Mouse (Mus musculus) cerebellum, adult 2 months (tissue): ENCODE measurements around the gene Olfr220. TPM values are rescaled to one million over a fixed set of nuclear protein-coding genes. Genes with fewer than 3 reads are reported as not detected.

Experiments used
- DNase-seq, 2 experiments: peaks; one replicate each; pipeline ENCODE4 v3.0.0; 2021
- H3K27ac ChIP-seq: fragments of 200-500 bp; 2 replicates; pipeline ENCODE4 v1.5.1; 2012; ENCODE audit warnings: low read length, control low read depth, inconsistent platforms; ENCODE audit not compliant: insufficient read depth
- H3K27me3 ChIP-seq: fragments of 200-500 bp; 2 replicates; pipeline ENCODE4 v1.6.1; 2012; ENCODE audit warnings: inconsistent platforms, mild to moderate bottlenecking, low read length, moderate library complexity; ENCODE audit not compliant: control insufficient read depth, insufficient read depth
- H3K4me1 ChIP-seq: fragments of 200-500 bp; 2 replicates; pipeline ENCODE4 v1.6.1; 2011; ENCODE audit warnings: low read length; ENCODE audit not compliant: control insufficient read depth, insufficient read depth
- H3K4me3 ChIP-seq: fragments of 200-500 bp; replicated peaks from 2 replicates; pipeline ENCODE3; 2011; ENCODE audit warnings: mild to moderate bottlenecking, low read depth, low read length, control low read depth; ENCODE audit not compliant: insufficient read depth
- CTCF ChIP-seq: fragments of 200-500 bp; IDR thresholded peaks from 2 replicates; pipeline ENCODE4 v1.5.1; 2011; ENCODE audit warnings: low read depth, mild to moderate bottlenecking, control low read depth, low read length, moderate library complexity, borderline replicate concordance; ENCODE audit not compliant: insufficient read depth
- POLR2A ChIP-seq: fragments of 200-500 bp; IDR thresholded peaks from 2 replicates; pipeline ENCODE4 v1.6.1; 2011; ENCODE audit warnings: low read length, control low read depth, borderline replicate concordance; ENCODE audit not compliant: insufficient read depth
- WGBS: fragments of 180-500 bp; shearing (Covaris S2); methylation state at CpG from one replicate; pipeline ENCODE4 v1.1.7; 2018; 5-methylcytosine and 5-hydroxymethylcytosine counted together
- polyA plus RNA-seq: library from polyadenylated mRNA; depleted of rRNA; stranded (reverse); fragments of >200 nt; gene quantifications from 2 replicates; pipeline ENCODE4 v1.2.3, GENCODE M21; 2012; rRNA removed

The Olfr220 gene
- polyA plus RNA-seq: not detected in 2 replicates

DNA sequence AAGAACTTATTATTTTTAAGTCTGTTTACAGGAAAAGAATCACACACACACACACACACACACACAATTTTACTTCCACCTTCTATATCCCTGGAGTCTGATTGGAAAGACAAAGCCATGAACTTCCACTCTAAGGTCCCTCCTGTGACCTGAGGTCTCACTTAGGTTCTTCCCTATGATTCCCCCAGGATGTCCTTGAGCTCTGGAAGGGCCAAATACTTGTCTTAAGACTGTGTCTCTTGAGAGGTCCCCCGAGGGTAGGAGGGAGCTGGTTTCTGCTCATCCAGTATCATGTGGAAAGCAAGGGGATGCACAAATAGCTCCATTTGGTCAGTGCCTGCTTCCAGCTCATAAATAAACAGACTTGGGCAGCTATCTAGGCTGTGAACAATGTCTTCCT, at the start of gene Olfr220:
Olfr220 (plus strand) TSS at position 301 of the 400 bp plus-strand sequence.
- no peak for DNase-seq
- WGBS: 61% methylated on average over 1 of the region's 1 CpGs
- H3K4me1 ChIP-seq: no peaks in the 10 kb centered on the region
- no peaks in the 10 kb centered on the region for H3K27me3 ChIP-seq
- no peak within 1 kb of the TSS for H3K4me3 ChIP-seq
- H3K27ac ChIP-seq: no peak within 1 kb of the TSS
- no peak for TF ChIP-seq POLR2A
- no peak for TF ChIP-seq CTCF

DNA sequence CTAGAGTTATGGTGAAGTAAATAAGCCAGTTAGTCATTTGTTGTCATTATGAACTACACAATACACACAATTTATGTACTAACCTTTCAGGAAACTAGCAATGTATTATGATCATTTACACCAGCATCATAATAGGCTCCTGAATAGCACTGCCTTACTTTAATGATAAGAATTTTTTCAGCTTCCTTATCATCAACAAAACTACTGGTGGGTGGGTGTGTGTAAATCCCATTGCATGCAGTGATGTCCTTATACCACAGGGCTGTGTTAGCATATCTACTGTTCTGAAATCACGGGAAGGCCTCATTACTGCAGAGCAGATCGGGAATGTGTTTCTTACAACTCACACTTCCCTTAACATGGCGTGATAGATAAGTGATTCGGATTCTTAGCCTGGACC, 18.9 kb upstream of the Olfr220 start:
- TF ChIP-seq POLR2A: no peak
- TF ChIP-seq CTCF: no peak
- no peak for DNase-seq
- Histone ChIP-seq H3K27ac (no peak overlapping the region), H3K27me3 (no peaks in the 10 kb centered on the region), H3K4me3 (no peak overlapping the region), H3K4me1 (no peaks in the 10 kb centered on the region)
- 97% methylated on average over 4 of the region's 4 CpGs for WGBS

DNA sequence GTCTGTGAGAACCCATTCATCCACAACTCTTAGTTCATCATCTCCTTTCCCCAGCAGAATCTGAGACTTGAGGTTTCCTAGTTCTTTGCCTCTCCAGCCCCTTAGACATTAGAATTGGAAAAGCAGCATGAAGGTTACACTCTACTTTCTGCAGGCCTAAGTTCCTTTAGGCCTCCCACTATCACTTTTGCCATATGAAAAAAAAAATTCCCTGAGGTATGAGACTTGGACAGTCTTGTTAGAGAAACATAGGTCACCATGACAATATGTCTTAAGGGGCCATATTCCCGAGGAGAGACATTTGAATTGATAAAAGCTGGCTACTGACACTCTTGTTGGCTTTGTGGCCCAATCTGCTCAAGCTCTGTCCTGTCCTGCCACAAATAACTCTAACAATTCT, 18.1 kb upstream of the Olfr220 start, which contains the start of gene Olfr414:
Olfr414 (plus strand) TSS at position 301 of the 400 bp plus-strand sequence.
- H3K27me3 ChIP-seq: no peaks in the 10 kb centered on the region
- no peak for DNase-seq
- TF ChIP-seq CTCF: no peak
- no peaks in the 10 kb centered on the region for H3K4me1 ChIP-seq
- no peak within 1 kb of the TSS for H3K4me3 ChIP-seq
- H3K27ac ChIP-seq: no peak within 1 kb of the TSS
- WGBS: 33% methylated on average over 1 of the region's 1 CpGs

DNA sequence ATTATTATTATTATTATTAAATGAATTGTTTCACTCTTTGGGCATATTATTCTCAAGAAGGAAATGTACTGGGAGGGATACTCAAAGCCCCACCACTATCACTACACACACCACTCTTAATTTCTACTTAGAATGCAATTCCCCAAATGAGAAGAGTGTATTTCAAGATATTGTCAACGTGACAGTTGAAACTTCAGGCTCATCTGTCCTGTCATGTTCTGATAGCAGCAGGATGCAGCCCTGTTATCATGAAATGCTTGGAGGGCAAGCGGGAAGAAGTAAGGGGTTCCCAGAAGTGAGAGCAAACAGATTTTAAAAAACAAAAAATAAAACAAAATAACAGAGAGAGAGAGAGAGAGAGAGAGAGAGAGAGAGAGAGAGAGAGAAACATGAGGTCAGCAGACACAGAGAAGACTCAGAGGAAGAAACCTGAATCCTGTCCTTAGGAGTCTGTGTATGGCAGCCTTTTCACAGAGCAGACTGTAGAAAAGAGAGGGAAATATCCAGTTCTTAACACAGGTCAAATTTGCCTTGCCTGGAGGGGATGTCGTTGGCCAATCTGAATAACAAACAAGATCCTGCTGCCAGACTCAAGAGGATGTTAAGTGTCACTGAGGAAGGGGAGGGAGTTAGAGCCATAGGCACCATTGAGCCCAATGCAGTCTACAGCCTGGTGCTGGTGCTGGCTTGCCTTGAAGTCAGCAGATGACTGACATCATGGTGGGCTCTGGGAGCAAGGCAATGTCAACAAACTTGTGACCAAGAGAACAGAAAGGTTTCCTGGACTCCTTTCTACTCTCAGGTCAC, 15.5 kb upstream of the Olfr220 start:
- H3K27me3 ChIP-seq: no peaks in the 10 kb centered on the region
- no peak overlapping the region for H3K27ac ChIP-seq
- no peak for DNase-seq
- no peak for TF ChIP-seq POLR2A
- no peak for TF ChIP-seq CTCF
- no peaks in the 10 kb centered on the region for H3K4me1 ChIP-seq
- 61% methylated on average over 3 of the region's 3 CpGs for WGBS
- no peak overlapping the region for H3K4me3 ChIP-seq

DNA sequence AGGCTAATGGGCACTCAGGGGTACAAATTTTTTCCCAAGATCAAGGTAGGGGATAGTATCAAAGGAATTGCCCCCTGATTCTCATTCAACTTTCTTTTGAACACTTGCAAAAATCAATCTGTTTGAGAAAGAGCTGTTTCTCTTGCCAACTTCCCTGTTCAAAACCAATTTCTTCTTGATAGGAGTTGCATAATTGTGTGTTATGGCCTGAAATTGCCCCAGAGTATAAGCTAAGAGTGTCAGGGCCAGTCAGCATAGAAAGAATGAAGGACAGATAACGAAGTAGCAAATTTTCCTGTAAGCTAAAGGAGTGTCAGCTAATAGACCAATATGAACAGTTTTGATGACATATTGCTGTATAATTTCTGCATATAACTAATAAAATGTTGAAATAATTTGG, 14.5 kb upstream of the Olfr220 start:
- no peaks in the 10 kb centered on the region for H3K27me3 ChIP-seq
- no peak for DNase-seq
- H3K4me3 ChIP-seq: no peak overlapping the region
- H3K4me1 ChIP-seq: no peaks in the 10 kb centered on the region
- H3K27ac ChIP-seq: no peak overlapping the region
- TF ChIP-seq CTCF (no peak), POLR2A (no peak)
- WGBS: 95% methylated on average over 1 of the region's 1 CpGs

DNA sequence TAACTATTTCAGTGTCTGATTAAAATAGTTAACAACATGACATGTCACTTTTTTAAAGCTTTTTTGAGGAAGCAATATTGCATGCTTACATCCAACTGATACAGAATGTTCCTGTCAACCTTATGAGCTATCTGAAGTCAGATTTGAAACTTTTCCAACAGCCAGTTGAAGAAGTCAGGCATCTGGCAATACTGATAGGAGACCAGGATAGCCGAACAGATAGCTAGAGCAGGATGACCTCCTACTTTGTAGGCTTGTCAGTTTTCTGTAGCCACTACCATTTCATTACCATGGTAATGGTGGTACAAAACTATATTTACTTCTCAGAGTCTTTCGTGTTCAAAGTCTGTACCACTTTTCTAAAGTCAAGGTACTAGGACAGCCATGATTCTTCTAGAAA, 13.5 kb upstream of the Olfr220 start:
- DNase-seq: no peak
- Histone ChIP-seq H3K4me3 (no peak overlapping the region), H3K27me3 (no peaks in the 10 kb centered on the region), H3K4me1 (no peaks in the 10 kb centered on the region), H3K27ac (no peak overlapping the region)
- WGBS: 87% methylated on average over 2 of the region's 2 CpGs
- TF ChIP-seq POLR2A (no peak), CTCF (no peak)

DNA sequence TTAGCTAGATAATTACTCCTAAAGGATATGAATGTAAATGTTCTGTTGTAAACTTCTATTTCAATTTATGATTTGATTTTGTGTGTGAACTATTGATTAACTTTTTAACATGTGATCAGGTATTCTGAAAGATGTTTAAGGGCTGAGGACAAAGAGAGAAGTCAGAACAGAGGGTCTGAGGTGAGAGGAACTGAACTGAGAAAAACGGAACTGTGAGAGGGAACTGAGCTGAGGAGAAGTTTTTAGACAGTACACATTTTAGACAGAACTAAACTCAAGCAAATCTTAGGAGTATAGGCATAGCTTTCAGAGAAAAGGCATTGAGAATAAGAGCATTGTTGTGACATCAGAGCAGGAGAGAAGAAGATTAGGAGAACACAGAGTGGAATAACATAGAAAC, 7.8 kb upstream of the Olfr220 start:
- no peak overlapping the region for H3K4me3 ChIP-seq
- H3K27ac ChIP-seq: no peak overlapping the region
- H3K27me3 ChIP-seq: no peaks in the 10 kb centered on the region
- 68% methylated on average over 1 of the region's 1 CpGs for WGBS
- no peaks in the 10 kb centered on the region for H3K4me1 ChIP-seq
- DNase-seq: no peak
- TF ChIP-seq CTCF: no peak
- no peak for TF ChIP-seq POLR2A

DNA sequence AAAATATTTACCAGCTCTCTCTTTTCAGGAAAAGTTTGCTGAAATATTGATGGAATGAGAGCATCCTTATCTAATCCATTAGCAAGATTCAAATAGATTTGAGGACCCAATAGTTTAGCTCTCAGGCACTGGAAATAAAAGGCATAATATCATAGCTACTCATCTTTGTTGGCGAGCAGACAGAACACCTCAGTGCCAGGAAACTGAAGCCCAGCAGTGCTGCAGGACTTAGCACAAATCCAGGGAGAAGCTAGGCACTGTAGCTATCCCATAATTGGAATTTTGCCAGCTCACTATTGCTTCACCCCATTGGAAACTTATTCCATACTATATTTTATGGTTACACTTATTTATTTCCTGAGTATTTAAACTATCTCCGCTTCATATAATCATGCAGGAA, 13.2 kb downstream of the Olfr220 start:
- TF ChIP-seq CTCF (no peak), POLR2A (no peak)
- no peak for DNase-seq
- Histone ChIP-seq H3K27ac (no peak overlapping the region), H3K4me1 (no peaks in the 10 kb centered on the region), H3K4me3 (no peak overlapping the region), H3K27me3 (no peaks in the 10 kb centered on the region)
- 56% methylated on average over 2 of the region's 2 CpGs for WGBS
